Mouse (Mus musculus) kidney, embryonic 14.5 days (tissue): ENCODE results near the gene Chsy1. TPM values are rescaled to one million over a fixed set of nuclear protein-coding genes. Genes with fewer than 3 reads are reported as not detected.

ENCODE experiments used
- ATAC-seq: fragments of 200-750 bp; cut with Nextera tagmentation; 2 replicates; pipeline ENCODE4 v1.8.0; 2017; ENCODE audit warnings: moderate number of reproducible peaks, mild to moderate bottlenecking, moderate TSS enrichment, moderate library complexity; ENCODE audit not compliant: low FRiP score, low TSS enrichment
- H3K27ac ChIP-seq: fragments of 300-500 bp; sonication (generic); 2 replicates; pipeline ENCODE4 v1.5.1; 2014; ENCODE audit warnings: low read depth, mild to moderate bottlenecking, low read length, moderate library complexity, mixed read lengths
- H3K27me3 ChIP-seq: fragments of 300-500 bp; sonication (generic); 2 replicates; pipeline ENCODE4 v1.6.1; 2014; ENCODE audit warnings: mild to moderate bottlenecking, low read length; ENCODE audit not compliant: control insufficient read depth, insufficient read depth
- H3K36me3 ChIP-seq: fragments of 300-500 bp; sonication (generic); 2 replicates; pipeline ENCODE4 v1.6.1; 2014; ENCODE audit warnings: low read length, mixed read lengths; ENCODE audit not compliant: control insufficient read depth, insufficient read depth
- H3K4me1 ChIP-seq: fragments of 300-500 bp; sonication (generic); 2 replicates; pipeline ENCODE4 v1.6.1; 2014; ENCODE audit warnings: low read length, mixed read lengths; ENCODE audit not compliant: control insufficient read depth, insufficient read depth
- H3K4me2 ChIP-seq: fragments of 300-500 bp; sonication (generic); replicated peaks from 2 replicates; pipeline ENCODE4 v1.6.1; 2014; ENCODE audit warnings: low read depth, mild to moderate bottlenecking, low read length
- H3K4me3 ChIP-seq: fragments of 300-500 bp; sonication (generic); 2 replicates; pipeline ENCODE4 v1.5.1; 2014; ENCODE audit warnings: mild to moderate bottlenecking, low read length
- H3K9ac ChIP-seq: fragments of 300-500 bp; sonication (generic); 2 replicates; pipeline ENCODE4 v1.6.1; 2014; ENCODE audit warnings: low read depth, mild to moderate bottlenecking, low read length, moderate library complexity
- H3K9me3 ChIP-seq: fragments of 300-500 bp; sonication (generic); 2 replicates; pipeline ENCODE4 v1.6.1; 2016; ENCODE audit warnings: low read length; ENCODE audit not compliant: control insufficient read depth
- WGBS: fragments of 180-500 bp; shearing (Covaris S2); extraction: QIAGEN DNeasy Blood & Tissue Kit; methylation state at CpG from one replicate; pipeline ENCODE4 v1.1.7; 2014; 5-methylcytosine and 5-hydroxymethylcytosine counted together
- polyA plus RNA-seq: library from polyadenylated mRNA; unstranded; fragments of >200 nt; fragmentation: Nextera tagmentation; extraction: Ambion mirVana; gene quantifications from 2 replicates; pipeline ENCODE4 v1.2.1, GENCODE M21; 2014

Chsy1 gene
- polyA plus RNA-seq, 1 experiment from 2014 or later: 29.7 TPM

DNA sequence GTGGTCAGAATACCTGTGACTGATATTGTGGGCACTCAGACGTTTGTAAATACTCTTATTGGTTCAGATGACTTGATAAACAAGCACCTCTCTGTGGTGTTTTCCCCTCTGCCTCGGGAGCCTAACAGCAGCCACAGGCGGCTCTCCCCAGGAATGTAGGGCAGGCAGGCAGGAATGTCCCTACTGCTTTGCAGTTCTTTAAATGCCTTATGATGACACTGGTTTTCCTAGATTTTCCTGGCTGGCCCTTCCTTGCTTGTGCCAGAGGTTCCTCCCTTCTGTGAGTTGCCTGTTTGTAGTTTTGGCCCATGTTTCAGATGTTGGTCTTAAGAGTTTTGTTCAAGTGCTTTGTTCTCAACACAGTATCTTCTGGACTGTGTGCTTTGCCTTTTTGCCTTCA lies 19.5 kb downstream of the Chsy1 start:
- Histone ChIP-seq H3K9ac (no peak overlapping the region), H3K9me3 (no peaks in the 10 kb centered on the region), H3K27me3 (no peaks in the 10 kb centered on the region), H3K4me3 (no peak overlapping the region), H3K4me1 (no peaks in the 10 kb centered on the region), H3K27ac (no peak overlapping the region), H3K36me3 (peaks cover 25% of the 10 kb centered on the region; the same call in 1 of the 2 replicates), H3K4me2 (no peak overlapping the region)
- WGBS: 60% methylated on average over 3 of the region's 3 CpGs
- ATAC-seq: no peak

- Histone ChIP-seq H3K27me3 (no peaks in the 10 kb centered on the region), H3K36me3 (peaks cover 23% of the 10 kb centered on the region; the same call in 1 of the 2 replicates), H3K9me3 (no peaks in the 10 kb centered on the region), H3K4me2 (no peak overlapping the region), H3K27ac (no peak overlapping the region), H3K4me1 (no peaks in the 10 kb centered on the region), H3K4me3 (no peak overlapping the region), H3K9ac (no peak overlapping the region)
- 88% methylated on average over 2 of the region's 2 CpGs for WGBS
- ATAC-seq: no peak
These were observed 21.0 kb downstream of the Chsy1 start for GRCm38 (mm10) chr7:66130296-66130695.

GRCm38 (mm10) chr7:66131776-66132421 lies 22.6 kb downstream of the Chsy1 start:
- Histone ChIP-seq H3K9me3 (no peaks in the 10 kb centered on the region), H3K27me3 (no peaks in the 10 kb centered on the region), H3K4me1 (no peaks in the 10 kb centered on the region), H3K9ac (no peak overlapping the region), H3K36me3 (peaks cover 11% of the 10 kb centered on the region; the same call in 1 of the 2 replicates), H3K4me3 (no peak overlapping the region), H3K27ac (no peak overlapping the region), H3K4me2 (no peak overlapping the region)
- ATAC-seq: no peak
- WGBS: 87% methylated on average over 4 of the region's 4 CpGs

- no peak for ATAC-seq
- 92% methylated on average over 3 of the region's 3 CpGs for WGBS
- H3K4me3 ChIP-seq: no peak overlapping the region
- H3K27ac ChIP-seq: no peak overlapping the region
- no peaks in the 10 kb centered on the region for H3K4me1 ChIP-seq
- no peaks in the 10 kb centered on the region for H3K9me3 ChIP-seq
- no peak overlapping the region for H3K4me2 ChIP-seq
- peaks cover 13% of the 10 kb centered on the region; the same call in 1 of the 2 replicates for H3K36me3 ChIP-seq
- H3K9ac ChIP-seq: no peak overlapping the region
- H3K27me3 ChIP-seq: no peaks in the 10 kb centered on the region
These were observed 24.8 kb downstream of the Chsy1 start for GRCm38 (mm10) chr7:66134154-66134553.

DNA sequence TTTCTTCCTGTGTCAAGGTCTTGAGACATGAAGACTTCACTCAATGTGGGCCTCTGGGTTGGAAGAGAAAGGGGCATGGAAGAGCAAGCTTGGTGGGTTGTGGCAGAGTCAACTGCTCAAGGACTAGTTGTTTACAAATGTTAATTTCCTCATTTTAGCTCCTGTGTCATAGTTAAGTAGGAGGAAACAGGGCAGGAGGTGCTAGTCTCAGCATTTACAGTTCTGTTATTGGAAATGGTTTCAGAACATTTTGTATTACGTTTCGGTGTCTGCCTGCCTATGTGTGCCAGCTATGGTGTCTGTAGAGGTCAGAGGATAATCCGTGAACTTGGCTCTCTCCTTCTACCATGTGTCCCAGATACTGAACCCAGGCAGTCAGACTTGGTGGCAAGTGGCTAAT lies 26.3 kb downstream of the Chsy1 start:
- Histone ChIP-seq H3K27me3 (no peaks in the 10 kb centered on the region), H3K9me3 (no peaks in the 10 kb centered on the region), H3K4me3 (no peak overlapping the region), H3K4me1 (no peaks in the 10 kb centered on the region), H3K9ac (no peak overlapping the region), H3K27ac (no peak overlapping the region), H3K36me3 (peaks cover 7% of the 10 kb centered on the region; the same call in 1 of the 2 replicates), H3K4me2 (no peak overlapping the region)
- WGBS: 87% methylated on average over 3 of the region's 3 CpGs
- no peak for ATAC-seq

GRCm38 (mm10) chr7:66136187-66136586 lies 26.9 kb downstream of the Chsy1 start:
- peaks cover 5% of the 10 kb centered on the region; the same call in 1 of the 2 replicates for H3K36me3 ChIP-seq
- ATAC-seq: no peak
- H3K4me1 ChIP-seq: no peaks in the 10 kb centered on the region
- H3K27ac ChIP-seq: no peak overlapping the region
- no peaks in the 10 kb centered on the region for H3K27me3 ChIP-seq
- H3K9ac ChIP-seq: no peak overlapping the region
- no peak overlapping the region for H3K4me2 ChIP-seq
- H3K9me3 ChIP-seq: no peaks in the 10 kb centered on the region
- H3K4me3 ChIP-seq: no peak overlapping the region

DNA sequence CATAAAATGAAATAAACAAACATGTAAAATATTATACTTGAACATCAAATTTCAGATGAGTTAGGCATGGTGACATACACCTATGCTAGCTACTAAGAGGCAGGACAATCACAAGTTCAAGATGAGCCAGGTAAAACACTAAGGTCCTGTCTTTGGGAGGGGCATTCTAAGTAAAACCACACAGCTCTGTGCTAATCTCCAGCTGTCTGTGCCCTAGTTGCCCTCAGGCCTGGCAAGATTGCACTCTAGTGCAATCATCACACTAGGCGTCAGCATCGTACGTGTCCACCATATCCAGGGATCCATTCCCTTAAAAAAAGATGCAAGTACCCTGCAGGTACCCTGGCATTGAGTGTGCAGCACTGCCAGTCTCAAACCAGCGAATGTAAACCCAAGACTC lies 28.0 kb downstream of the Chsy1 start:
- peaks cover 5% of the 10 kb centered on the region; the same call in 1 of the 2 replicates for H3K36me3 ChIP-seq
- no peaks in the 10 kb centered on the region for H3K4me1 ChIP-seq
- WGBS: 95% methylated on average over 4 of the region's 4 CpGs
- no peaks in the 10 kb centered on the region for H3K27me3 ChIP-seq
- no peak overlapping the region for H3K9ac ChIP-seq
- no peak for ATAC-seq
- H3K9me3 ChIP-seq: no peaks in the 10 kb centered on the region
- no peak overlapping the region for H3K4me3 ChIP-seq
- no peak overlapping the region for H3K4me2 ChIP-seq
- H3K27ac ChIP-seq: no peak overlapping the region

DNA sequence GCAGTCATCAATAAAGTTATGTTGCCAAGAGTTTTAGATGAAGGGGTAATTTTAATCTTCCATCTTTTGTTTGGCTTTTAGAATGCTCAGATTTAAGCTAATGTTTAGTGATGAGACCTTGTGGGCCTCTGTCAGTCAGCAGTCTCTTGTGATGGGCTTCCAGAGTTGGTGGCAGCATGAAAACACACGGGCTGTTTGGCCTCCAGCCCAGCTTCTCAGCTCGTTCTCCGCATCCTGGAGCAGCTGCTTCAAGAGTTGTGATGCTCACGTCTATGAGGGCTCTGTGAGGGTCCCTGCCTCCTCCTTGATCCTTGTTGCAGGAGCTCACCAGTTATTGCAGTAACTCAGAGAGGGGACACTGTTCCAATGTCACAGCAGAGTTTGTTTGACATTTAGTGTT lies 29.0 kb downstream of the Chsy1 start:
- H3K9me3 ChIP-seq: no peaks in the 10 kb centered on the region
- H3K4me3 ChIP-seq: no peak overlapping the region
- 43% methylated on average over 4 of the region's 4 CpGs for WGBS
- ATAC-seq: no peak
- H3K4me1 ChIP-seq: no peaks in the 10 kb centered on the region
- no peak overlapping the region for H3K4me2 ChIP-seq
- H3K36me3 ChIP-seq: peaks cover 5% of the 10 kb centered on the region; the same call in 1 of the 2 replicates
- no peaks in the 10 kb centered on the region for H3K27me3 ChIP-seq
- H3K27ac ChIP-seq: no peak overlapping the region
- no peak overlapping the region for H3K9ac ChIP-seq

GRCm38 (mm10) chr7:66138878-66139277 lies 29.6 kb downstream of the Chsy1 start:
- WGBS: 74% methylated on average over 5 of the region's 5 CpGs
- Histone ChIP-seq H3K4me1 (no peaks in the 10 kb centered on the region), H3K27me3 (no peaks in the 10 kb centered on the region), H3K9me3 (no peaks in the 10 kb centered on the region), H3K9ac (no peak overlapping the region), H3K4me2 (no peak overlapping the region), H3K4me3 (no peak overlapping the region), H3K27ac (no peak overlapping the region), H3K36me3 (peaks cover 5% of the 10 kb centered on the region; the same call in 1 of the 2 replicates)
- ATAC-seq: no peak
